Mouse (Mus musculus): Measurements from ENCODE around the gene Nav2. TPM values are rescaled to one million over a fixed set of nuclear protein-coding genes. Genes with fewer than 3 reads are reported as not detected.

Gene Nav2
- polyA plus RNA-seq, 1 experiment, result 21.9 TPM

GRCm38 (mm10) chr7:48963112-48963511, 54.6 kb downstream of the Nav2 start:
- H3K79me2 ChIP-seq (ENCODE audit: control insufficient read depth, insufficient read depth), result no peaks in the 10 kb centered on the region
- no peak overlapping the region for H3ac ChIP-seq (ENCODE audit: control insufficient read depth, insufficient read length)
- H3K4me2 ChIP-seq (ENCODE audit: low read depth), result no peak overlapping the region
- H3K36me3 ChIP-seq (ENCODE audit: control insufficient read depth, insufficient read depth), result no peaks in the 10 kb centered on the region
- peaks cover 41% of the 10 kb centered on the region for H3K27me3 ChIP-seq (ENCODE audit: control insufficient read depth, insufficient read depth, insufficient read length)
- no peak for TF ChIP-seq MYOD1 (IDR thresholded peaks at IDR 0.05; ENCODE audit: control insufficient read depth in 1 of 3, insufficient read length in 2 of 3, low read depth in 2 of 3)
- TF ChIP-seq SRF (IDR thresholded peaks at IDR 0.05; ENCODE audit: control insufficient read depth, insufficient read length, low read depth), result no peak
- no peak for TF ChIP-seq POLR2A (IDR thresholded peaks at IDR 0.05; ENCODE audit: insufficient read length, low read depth)
- TF ChIP-seq REST (IDR thresholded peaks at IDR 0.05; ENCODE audit: insufficient read depth, insufficient read length), result no peak
- TF ChIP-seq E2F4 (IDR thresholded peaks at IDR 0.05; ENCODE audit: insufficient read depth), result no peak
- no peak for TF ChIP-seq MAX (IDR thresholded peaks at IDR 0.05; ENCODE audit: low read depth)
- TF ChIP-seq MYOG (IDR thresholded peaks at IDR 0.05; ENCODE audit: control insufficient read depth in 1 of 3, insufficient read depth in 1 of 3, insufficient read length in 2 of 3, low read depth in 2 of 3), result no peak
- no peak for TF ChIP-seq USF1 (IDR thresholded peaks at IDR 0.05; ENCODE audit: low read depth)
- TF ChIP-seq TCF3 (IDR thresholded peaks at IDR 0.05; ENCODE audit: insufficient read length, low read depth), result no peak
- TF ChIP-seq CEBPB (IDR thresholded peaks at IDR 0.05; ENCODE audit: insufficient read depth, poor library complexity, severe bottlenecking), result no peak
- no peak for TF ChIP-seq POLR2AphosphoS2 (IDR thresholded peaks at IDR 0.05; ENCODE audit: insufficient read length, low read depth)
- no peak for TF ChIP-seq TCF12 (IDR thresholded peaks at IDR 0.05; ENCODE audit: insufficient read depth, poor library complexity, severe bottlenecking)
- no peak overlapping the region for H3K4me3 ChIP-seq

GRCm38 (mm10) chr7:48963554-48963953, 55.0 kb downstream of the Nav2 start:
- Histone ChIP-seq H3ac (ENCODE audit: control insufficient read depth, insufficient read length) (no peak overlapping the region), H3K27me3 (ENCODE audit: control insufficient read depth, insufficient read depth, insufficient read length) (peaks cover 36% of the 10 kb centered on the region), H3K4me3 (no peak overlapping the region), H3K36me3 (ENCODE audit: control insufficient read depth, insufficient read depth) (no peaks in the 10 kb centered on the region), H3K4me2 (ENCODE audit: low read depth) (no peak overlapping the region), H3K79me2 (ENCODE audit: control insufficient read depth, insufficient read depth) (no peaks in the 10 kb centered on the region)
- TF ChIP-seq MYOG (IDR thresholded peaks at IDR 0.05; ENCODE audit: control insufficient read depth in 1 of 3, insufficient read depth in 1 of 3, insufficient read length in 2 of 3, low read depth in 2 of 3), result no peak
- no peak for TF ChIP-seq CEBPB (IDR thresholded peaks at IDR 0.05; ENCODE audit: insufficient read depth, poor library complexity, severe bottlenecking)

- Histone ChIP-seq H3K27me3 (ENCODE audit: control insufficient read depth, insufficient read depth, insufficient read length) (peaks cover 13% of the 10 kb centered on the region), H3K4me3 (no peak overlapping the region)
- TF ChIP-seq POLR2A (IDR thresholded peaks at IDR 0.05; ENCODE audit: insufficient read length, low read depth), result no peak
These were observed 57.4 kb downstream of the Nav2 start for GRCm38 (mm10) chr7:48965796-48966512.

GRCm38 (mm10) chr7:48981013-48981412, 72.5 kb downstream of the Nav2 start:
- TF ChIP-seq POLR2A (IDR thresholded peaks at IDR 0.05; ENCODE audit: insufficient read length, low read depth), result no peak
- no peak for TF ChIP-seq TCF3 (IDR thresholded peaks at IDR 0.05; ENCODE audit: insufficient read length, low read depth)
- TF ChIP-seq REST (IDR thresholded peaks at IDR 0.05; ENCODE audit: insufficient read depth, insufficient read length), result no peak
- TF ChIP-seq SRF (IDR thresholded peaks at IDR 0.05; ENCODE audit: control insufficient read depth, insufficient read length, low read depth), result no peak
- no peak overlapping the region for H3K4me3 ChIP-seq
- no peak overlapping the region for H3K4me2 ChIP-seq (ENCODE audit: low read depth)
- no peaks in the 10 kb centered on the region for H3K79me2 ChIP-seq (ENCODE audit: control insufficient read depth, insufficient read depth)
- no peak overlapping the region for H3ac ChIP-seq (ENCODE audit: control insufficient read depth, insufficient read length)
- H3K27me3 ChIP-seq (ENCODE audit: control insufficient read depth, insufficient read depth, insufficient read length), result peaks cover 7% of the 10 kb centered on the region
- no peaks in the 10 kb centered on the region for H3K36me3 ChIP-seq (ENCODE audit: control insufficient read depth, insufficient read depth)

More at GRCm38 (mm10) chr7:48965796-48966512, 57.4 kb downstream of the Nav2 start:
- Histone ChIP-seq H3K4me2 (ENCODE audit: low read depth) (no peak overlapping the region), H3K36me3 (ENCODE audit: control insufficient read depth, insufficient read depth) (no peaks in the 10 kb centered on the region), H3ac (ENCODE audit: control insufficient read depth, insufficient read length) (no peak overlapping the region), H3K79me2 (ENCODE audit: control insufficient read depth, insufficient read depth) (no peaks in the 10 kb centered on the region)

- H3K79me2 ChIP-seq (ENCODE audit: control insufficient read depth, insufficient read depth), result no peaks in the 10 kb centered on the region
- no peak overlapping the region for H3K4me2 ChIP-seq (ENCODE audit: low read depth)
- H3K27me3 ChIP-seq (ENCODE audit: control insufficient read depth, insufficient read depth, insufficient read length), result peaks cover 7% of the 10 kb centered on the region
- no peak overlapping the region for H3ac ChIP-seq (ENCODE audit: control insufficient read depth, insufficient read length)
- no peaks in the 10 kb centered on the region for H3K36me3 ChIP-seq (ENCODE audit: control insufficient read depth, insufficient read depth)
- TF ChIP-seq TCF12 (IDR thresholded peaks at IDR 0.05; ENCODE audit: insufficient read depth, poor library complexity, severe bottlenecking), result no peak
- no peak for TF ChIP-seq MAX (IDR thresholded peaks at IDR 0.05; ENCODE audit: low read depth)
- no peak for TF ChIP-seq CEBPB (IDR thresholded peaks at IDR 0.05; ENCODE audit: insufficient read depth, poor library complexity, severe bottlenecking)
- no peak for TF ChIP-seq E2F4 (IDR thresholded peaks at IDR 0.05; ENCODE audit: insufficient read depth)
- no peak for TF ChIP-seq REST (IDR thresholded peaks at IDR 0.05; ENCODE audit: insufficient read depth, insufficient read length)
- TF ChIP-seq MYOG (IDR thresholded peaks at IDR 0.05; ENCODE audit: control insufficient read depth in 1 of 3, insufficient read depth in 1 of 3, insufficient read length in 2 of 3, low read depth in 2 of 3), result no peak
- no peak for TF ChIP-seq MYOD1 (IDR thresholded peaks at IDR 0.05; ENCODE audit: control insufficient read depth in 1 of 3, insufficient read length in 2 of 3, low read depth in 2 of 3)
- TF ChIP-seq POLR2AphosphoS2 (IDR thresholded peaks at IDR 0.05; ENCODE audit: insufficient read length, low read depth), result no peak
- no peak for TF ChIP-seq TCF3 (IDR thresholded peaks at IDR 0.05; ENCODE audit: insufficient read length, low read depth)
- no peak for TF ChIP-seq POLR2A (IDR thresholded peaks at IDR 0.05; ENCODE audit: insufficient read length, low read depth)
- no peak for TF ChIP-seq SRF (IDR thresholded peaks at IDR 0.05; ENCODE audit: control insufficient read depth, insufficient read length, low read depth)
- TF ChIP-seq USF1 (IDR thresholded peaks at IDR 0.05; ENCODE audit: low read depth), result no peak
- H3K4me3 ChIP-seq, result no peak overlapping the region
These were observed 73.3 kb downstream of the Nav2 start for GRCm38 (mm10) chr7:48981814-48982213.
